Mouse (Mus musculus) CH12.LX (cell line): ENCODE measurements around the gene Pth1r.

Source experiments
- JUND ChIP-seq: conservative IDR thresholded peaks from 2 replicates; pipeline ENCODE4 v1.6.1; 2011; ENCODE audit warnings: low read depth, low read length, improper control_type of control experiment
- MAFK ChIP-seq: IDR thresholded peaks from 2 replicates; pipeline ENCODE4 v1.6.1; 2011; ENCODE audit warnings: low read length, improper control_type of control experiment; ENCODE audit not compliant: insufficient replicate concordance
- ZC3H11A ChIP-seq: IDR thresholded peaks from 2 replicates; pipeline ENCODE4 v1.6.1; 2012; ENCODE audit warnings: low read depth, mild to moderate bottlenecking, inconsistent platforms, low read length, improper control_type of control experiment

- TF ChIP-seq JUND (no peak), ZC3H11A (no peak), MAFK (no peak)
Measured at GRCm38 (mm10) chr9:110729841-110730240, 17.1 kb downstream of the Pth1r start.
